Mouse (Mus musculus): ENCODE results near the gene Abhd14b. TPM values are rescaled to one million over a fixed set of nuclear protein-coding genes. Genes with fewer than 3 reads are reported as not detected.

Gene Abhd14b
- polyA plus RNA-seq, 1 experiment from 2014 or later, result 6.8 TPM

GRCm38 (mm10) chr9:106421033-106421864 lies 26.0 kb upstream of the Abhd14b start:
- Histone ChIP-seq H3K27ac (replicated peaks; ENCODE audit: low read depth, low read length) (peak overlapping the region; percentile 54), H3K4me1 (ENCODE audit: control insufficient read depth, insufficient read depth, low read length) (peaks cover 27% of the 10 kb centered on the region), H3K9me3 (ENCODE audit: control insufficient read depth, low read length) (no peaks in the 10 kb centered on the region), H3K9ac (replicated peaks; ENCODE audit: low read length) (no peak overlapping the region; the same call in 1 of the 2 replicates), H3K36me3 (ENCODE audit: control insufficient read depth, insufficient read depth, low read length) (no peaks in the 10 kb centered on the region), H3K4me2 (ENCODE audit: low read length) (peak overlapping the region; percentile 41), H3K27me3 (ENCODE audit: control insufficient read depth, insufficient read depth, low read length) (no peaks in the 10 kb centered on the region), H3K4me3 (replicated peaks; ENCODE audit: low read depth, low read length) (no peak overlapping the region)
- WGBS, result 4% methylated on average over 18 of the region's 18 CpGs
- 0 out of 2 replicates have a peak, but pooled peaks have one; percentile 16 for ATAC-seq (ENCODE audit: low FRiP score, low TSS enrichment)
- peak; percentile 24 for DNase-seq

- Histone ChIP-seq H3K27ac (replicated peaks; ENCODE audit: low read depth, low read length) (no peak overlapping the region), H3K9ac (replicated peaks; ENCODE audit: low read length) (no peak overlapping the region; the same call in 1 of the 2 replicates), H3K4me1 (ENCODE audit: control insufficient read depth, insufficient read depth, low read length) (peaks cover 27% of the 10 kb centered on the region), H3K4me2 (ENCODE audit: low read length) (peak overlapping the region; percentile 41), H3K27me3 (ENCODE audit: control insufficient read depth, insufficient read depth, low read length) (no peaks in the 10 kb centered on the region), H3K9me3 (ENCODE audit: control insufficient read depth, low read length) (no peaks in the 10 kb centered on the region), H3K4me3 (replicated peaks; ENCODE audit: low read depth, low read length) (no peak overlapping the region), H3K36me3 (ENCODE audit: control insufficient read depth, insufficient read depth, low read length) (no peaks in the 10 kb centered on the region)
- peak; percentile 51 for ATAC-seq (ENCODE audit: low FRiP score, low TSS enrichment)
- DNase-seq, result peak; percentile 96
- WGBS, result 0% methylated on average over 3 of the region's 3 CpGs
Measured at GRCm38 (mm10) chr9:106421865-106422160, 25.4 kb upstream of the Abhd14b start.

- Histone ChIP-seq H3K27ac (replicated peaks; ENCODE audit: low read depth, low read length) (peak overlapping the region; percentile 93), H3K4me2 (ENCODE audit: low read length) (peak overlapping the region; percentile 94), H3K4me1 (ENCODE audit: control insufficient read depth, insufficient read depth, low read length) (peaks cover 6% of the 10 kb centered on the region), H3K9me3 (ENCODE audit: control insufficient read depth, low read length) (no peaks in the 10 kb centered on the region), H3K9ac (replicated peaks; ENCODE audit: low read length) (peak overlapping the region; percentile 62), H3K27me3 (ENCODE audit: control insufficient read depth, insufficient read depth, low read length) (no peaks in the 10 kb centered on the region), H3K36me3 (ENCODE audit: control insufficient read depth, insufficient read depth, low read length) (peaks cover 30% of the 10 kb centered on the region), H3K4me3 (replicated peaks; ENCODE audit: low read depth, low read length) (peak overlapping the region; percentile 68)
- peak; percentile 63 for ATAC-seq (ENCODE audit: low FRiP score, low TSS enrichment)
- no peak for DNase-seq
- WGBS, result 17% methylated on average over 11 of the region's 11 CpGs
Measured at GRCm38 (mm10) chr9:106428719-106429220, 18.5 kb upstream of the Abhd14b start.

GRCm38 (mm10) chr9:106429221-106430014 lies 17.8 kb upstream of the Abhd14b start, which contains the start of gene Rpl29:
Gene Rpl29 (plus strand): TSS chr9:106429454.
- peak within 1 kb of the TSS; percentile 93 for H3K27ac ChIP-seq (replicated peaks; ENCODE audit: low read depth, low read length)
- peak; percentile 97 for DNase-seq
- no peaks in the 10 kb centered on the region for H3K27me3 ChIP-seq (ENCODE audit: control insufficient read depth, insufficient read depth, low read length)
- H3K4me3 ChIP-seq (replicated peaks; ENCODE audit: low read depth, low read length), result peak within 1 kb of the TSS; percentile 68
- under 1% methylated on average over 55 of the region's 55 CpGs for WGBS
- H3K4me1 ChIP-seq (ENCODE audit: control insufficient read depth, insufficient read depth, low read length), result peaks cover 6% of the 10 kb centered on the region
- ATAC-seq (ENCODE audit: low FRiP score, low TSS enrichment), result peak; percentile 92
- peaks cover 35% of the 10 kb centered on the region for H3K36me3 ChIP-seq (ENCODE audit: control insufficient read depth, insufficient read depth, low read length)
- peak within 1 kb of the TSS; percentile 88 for H3K9ac ChIP-seq (replicated peaks; ENCODE audit: low read length)
- H3K4me2 ChIP-seq (ENCODE audit: low read length), result peak within 1 kb of the TSS; percentile 94
- no peaks in the 10 kb centered on the region for H3K9me3 ChIP-seq (ENCODE audit: control insufficient read depth, low read length)

- Histone ChIP-seq H3K4me1 (ENCODE audit: control insufficient read depth, insufficient read depth, low read length) (peaks cover 6% of the 10 kb centered on the region), H3K36me3 (ENCODE audit: control insufficient read depth, insufficient read depth, low read length) (peaks cover 35% of the 10 kb centered on the region), H3K4me2 (ENCODE audit: low read length) (peak overlapping the region; percentile 94), H3K4me3 (replicated peaks; ENCODE audit: low read depth, low read length) (peak overlapping the region; percentile 68), H3K27ac (replicated peaks; ENCODE audit: low read depth, low read length) (peak overlapping the region; percentile 93), H3K9me3 (ENCODE audit: control insufficient read depth, low read length) (no peaks in the 10 kb centered on the region), H3K27me3 (ENCODE audit: control insufficient read depth, insufficient read depth, low read length) (no peaks in the 10 kb centered on the region), H3K9ac (replicated peaks; ENCODE audit: low read length) (peak overlapping the region; percentile 88)
- under 1% methylated on average over 4 of the region's 4 CpGs for WGBS
- DNase-seq (no peak), ATAC-seq (ENCODE audit: low FRiP score, low TSS enrichment) (no peak; the same call in 1 of the 2 replicates)
Measured at GRCm38 (mm10) chr9:106430015-106430264, 17.3 kb upstream of the Abhd14b start.

GRCm38 (mm10) chr9:106433389-106433788 lies 13.9 kb upstream of the Abhd14b start:
- Histone ChIP-seq H3K4me2 (ENCODE audit: low read length) (no peak overlapping the region), H3K36me3 (ENCODE audit: control insufficient read depth, insufficient read depth, low read length) (peaks cover 35% of the 10 kb centered on the region), H3K27ac (replicated peaks; ENCODE audit: low read depth, low read length) (no peak overlapping the region), H3K9me3 (ENCODE audit: control insufficient read depth, low read length) (no peaks in the 10 kb centered on the region), H3K4me3 (replicated peaks; ENCODE audit: low read depth, low read length) (no peak overlapping the region), H3K9ac (replicated peaks; ENCODE audit: low read length) (no peak overlapping the region), H3K4me1 (ENCODE audit: control insufficient read depth, insufficient read depth, low read length) (peaks cover 11% of the 10 kb centered on the region), H3K27me3 (ENCODE audit: control insufficient read depth, insufficient read depth, low read length) (no peaks in the 10 kb centered on the region)
- ATAC-seq (ENCODE audit: low FRiP score, low TSS enrichment) (no peak), DNase-seq (no peak)
- 85% methylated on average over 7 of the region's 7 CpGs for WGBS

GRCm38 (mm10) chr9:106436566-106436965 lies 10.7 kb upstream of the Abhd14b start:
- peaks cover 27% of the 10 kb centered on the region for H3K36me3 ChIP-seq (ENCODE audit: control insufficient read depth, insufficient read depth, low read length)
- no peaks in the 10 kb centered on the region for H3K9me3 ChIP-seq (ENCODE audit: control insufficient read depth, low read length)
- peaks cover 10% of the 10 kb centered on the region; the same call in 1 of the 2 replicates for H3K4me1 ChIP-seq (ENCODE audit: control insufficient read depth, insufficient read depth, low read length)
- no peak for DNase-seq
- H3K4me3 ChIP-seq (replicated peaks; ENCODE audit: low read depth, low read length), result no peak overlapping the region
- no peak for ATAC-seq (ENCODE audit: low FRiP score, low TSS enrichment)
- WGBS, result 81% methylated on average over 9 of the region's 9 CpGs
- no peak overlapping the region for H3K27ac ChIP-seq (replicated peaks; ENCODE audit: low read depth, low read length)
- H3K4me2 ChIP-seq (ENCODE audit: low read length), result no peak overlapping the region
- no peaks in the 10 kb centered on the region for H3K27me3 ChIP-seq (ENCODE audit: control insufficient read depth, insufficient read depth, low read length)
- no peak overlapping the region for H3K9ac ChIP-seq (replicated peaks; ENCODE audit: low read length)

GRCm38 (mm10) chr9:106442680-106443079 lies 4.6 kb upstream of the Abhd14b start:
- Histone ChIP-seq H3K4me1 (ENCODE audit: control insufficient read depth, insufficient read depth, low read length) (peaks cover 18% of the 10 kb centered on the region), H3K27ac (replicated peaks; ENCODE audit: low read depth, low read length) (no peak overlapping the region), H3K9me3 (ENCODE audit: control insufficient read depth, low read length) (no peaks in the 10 kb centered on the region), H3K9ac (replicated peaks; ENCODE audit: low read length) (no peak overlapping the region), H3K4me3 (replicated peaks; ENCODE audit: low read depth, low read length) (no peak overlapping the region), H3K36me3 (ENCODE audit: control insufficient read depth, insufficient read depth, low read length) (no peaks in the 10 kb centered on the region), H3K27me3 (ENCODE audit: control insufficient read depth, insufficient read depth, low read length) (no peaks in the 10 kb centered on the region), H3K4me2 (ENCODE audit: low read length) (no peak overlapping the region)
- ATAC-seq (ENCODE audit: low FRiP score, low TSS enrichment), result no peak
- no peak for DNase-seq
- 79% methylated on average over 5 of the region's 5 CpGs for WGBS
